Mouse (Mus musculus) intestine, embryonic 15.5 days (tissue): Measurements from ENCODE around the gene Sorcs3. TPM values are rescaled to one million over a fixed set of nuclear protein-coding genes. Genes with fewer than 3 reads are reported as not detected.

Experiments used
- ATAC-seq: fragments of 200-750 bp; cut with Nextera tagmentation; 2 replicates; pipeline ENCODE4 v1.8.0; 2017; ENCODE audit warnings: moderate TSS enrichment, moderate library complexity
- H3K27ac ChIP-seq: fragments of 300-500 bp; sonication (generic); 2 replicates; pipeline ENCODE4 v1.5.1; 2015; ENCODE audit warnings: mild to moderate bottlenecking, inconsistent platforms
- H3K27me3 ChIP-seq: fragments of 300-500 bp; sonication (generic); replicated peaks from 2 replicates; pipeline ENCODE4 v1.6.1; 2015; ENCODE audit warnings: inconsistent platforms
- H3K36me3 ChIP-seq: fragments of 300-500 bp; sonication (generic); 2 replicates; pipeline ENCODE4 v1.6.1; 2015; ENCODE audit warnings: inconsistent platforms
- H3K4me1 ChIP-seq: fragments of 300-500 bp; sonication (generic); replicated peaks from 2 replicates; pipeline ENCODE4 v1.6.1; 2015; ENCODE audit warnings: inconsistent platforms
- H3K4me2 ChIP-seq: fragments of 300-500 bp; sonication (generic); replicated peaks from 2 replicates; pipeline ENCODE4 v1.6.1; 2015; ENCODE audit warnings: mild to moderate bottlenecking, inconsistent platforms
- H3K4me3 ChIP-seq: fragments of 300-500 bp; sonication (generic); replicated peaks from 2 replicates; pipeline ENCODE4 v1.5.1; 2015; ENCODE audit warnings: inconsistent platforms
- H3K9ac ChIP-seq: fragments of 300-500 bp; sonication (generic); 2 replicates; pipeline ENCODE4 v1.6.1; 2015; ENCODE audit warnings: inconsistent platforms
- H3K9me3 ChIP-seq: fragments of 300-500 bp; sonication (generic); 2 replicates; pipeline ENCODE4 v1.6.1; 2016; ENCODE audit warnings: inconsistent platforms
- WGBS: fragments of 180-500 bp; shearing (Covaris S2); methylation state at CpG from one replicate; pipeline ENCODE4 v1.1.7; 2015; 5-methylcytosine and 5-hydroxymethylcytosine counted together
- polyA plus RNA-seq: library from polyadenylated mRNA; unstranded; fragments of >200 nt; fragmentation: Nextera tagmentation; extraction: Ambion mirVana; gene quantifications from 2 replicates; pipeline ENCODE4 v1.2.1, GENCODE M21; 2015

The Sorcs3 gene
- polyA plus RNA-seq, 1 experiment from 2014 or later, result 0.89 TPM

DNA sequence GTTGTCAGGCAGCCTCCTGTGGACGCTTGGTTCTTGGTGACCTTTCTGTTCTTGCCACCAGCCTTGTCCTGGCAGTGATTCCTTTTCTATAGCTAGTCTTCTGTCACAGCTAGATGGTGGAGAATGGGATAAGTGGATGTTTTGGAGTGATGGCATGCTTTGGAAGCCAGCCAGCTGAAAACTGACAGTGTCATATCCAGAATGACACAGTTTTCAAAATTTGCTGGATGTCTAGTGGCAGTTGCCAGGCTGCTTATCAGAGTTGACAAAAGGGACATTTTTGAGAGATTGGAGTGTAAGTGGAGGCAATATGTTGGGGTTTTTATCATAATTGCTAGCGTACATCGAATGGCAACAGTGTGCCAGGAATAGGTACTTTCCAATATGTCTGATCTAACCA is 212.5 kb downstream of the Sorcs3 start:
- Histone ChIP-seq H3K27ac (no peak overlapping the region), H3K36me3 (no peaks in the 10 kb centered on the region), H3K27me3 (no peaks in the 10 kb centered on the region), H3K9ac (no peak overlapping the region), H3K4me1 (no peaks in the 10 kb centered on the region), H3K4me2 (no peak overlapping the region), H3K4me3 (no peak overlapping the region), H3K9me3 (no peaks in the 10 kb centered on the region)
- ATAC-seq, result no peak
- 86% methylated on average over 3 of the region's 3 CpGs for WGBS

- ATAC-seq, result no peak
- no peak overlapping the region for H3K4me3 ChIP-seq
- H3K9me3 ChIP-seq, result no peaks in the 10 kb centered on the region
- no peak overlapping the region for H3K27ac ChIP-seq
- H3K9ac ChIP-seq, result no peak overlapping the region
- 81% methylated on average over 4 of the region's 4 CpGs for WGBS
- no peaks in the 10 kb centered on the region for H3K4me1 ChIP-seq
- H3K27me3 ChIP-seq, result no peaks in the 10 kb centered on the region
- H3K4me2 ChIP-seq, result no peak overlapping the region
- H3K36me3 ChIP-seq, result no peaks in the 10 kb centered on the region
Observed at GRCm38 (mm10) chr19:48429263-48429662, 223.4 kb downstream of the Sorcs3 start.

DNA sequence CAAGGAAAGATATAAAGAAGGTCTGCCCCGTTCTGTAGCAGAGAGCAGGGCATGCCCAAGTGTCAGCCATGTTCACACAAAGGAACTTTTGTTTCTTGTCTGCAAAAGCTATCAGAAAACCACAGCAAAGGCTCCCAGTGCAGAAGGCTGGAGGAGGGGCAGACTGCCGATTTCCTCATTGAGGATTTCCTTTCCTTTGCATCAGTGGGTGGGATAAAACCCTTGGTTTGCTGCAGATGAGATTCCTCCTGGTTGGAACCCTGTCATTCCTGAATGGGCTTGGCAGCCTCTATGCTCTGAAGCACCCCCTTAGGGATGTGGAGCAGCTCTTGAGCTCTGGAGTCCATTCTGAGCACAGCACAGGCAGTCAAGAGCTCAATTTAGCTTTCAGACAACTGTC is 223.9 kb downstream of the Sorcs3 start:
- 43% methylated on average over 2 of the region's 2 CpGs for WGBS
- ATAC-seq, result no peak

GRCm38 (mm10) chr19:48430328-48430727 is 224.5 kb downstream of the Sorcs3 start:
- H3K27ac ChIP-seq, result no peak overlapping the region
- H3K27me3 ChIP-seq, result no peaks in the 10 kb centered on the region
- H3K9me3 ChIP-seq, result no peaks in the 10 kb centered on the region
- no peak overlapping the region for H3K4me2 ChIP-seq
- ATAC-seq, result no peak
- WGBS, result 89% methylated on average over 5 of the region's 5 CpGs
- no peaks in the 10 kb centered on the region for H3K36me3 ChIP-seq
- H3K4me1 ChIP-seq, result no peaks in the 10 kb centered on the region
- no peak overlapping the region for H3K9ac ChIP-seq
- no peak overlapping the region for H3K4me3 ChIP-seq

More for the DNA sequence above, 223.9 kb downstream of the Sorcs3 start:
- no peaks in the 10 kb centered on the region for H3K4me1 ChIP-seq
- no peak overlapping the region for H3K4me2 ChIP-seq
- H3K27ac ChIP-seq, result no peak overlapping the region
- no peaks in the 10 kb centered on the region for H3K36me3 ChIP-seq
- no peaks in the 10 kb centered on the region for H3K9me3 ChIP-seq
- H3K27me3 ChIP-seq, result no peaks in the 10 kb centered on the region
- H3K4me3 ChIP-seq, result no peak overlapping the region
- no peak overlapping the region for H3K9ac ChIP-seq

- Histone ChIP-seq H3K4me2 (no peak overlapping the region), H3K27me3 (no peaks in the 10 kb centered on the region), H3K36me3 (no peaks in the 10 kb centered on the region), H3K9me3 (no peaks in the 10 kb centered on the region), H3K27ac (no peak overlapping the region), H3K4me1 (no peaks in the 10 kb centered on the region), H3K4me3 (no peak overlapping the region), H3K9ac (no peak overlapping the region)
- no peak for ATAC-seq
- WGBS, result 82% methylated on average over 1 of the region's 1 CpGs
Observed at GRCm38 (mm10) chr19:48438450-48438849, 232.6 kb downstream of the Sorcs3 start.

DNA sequence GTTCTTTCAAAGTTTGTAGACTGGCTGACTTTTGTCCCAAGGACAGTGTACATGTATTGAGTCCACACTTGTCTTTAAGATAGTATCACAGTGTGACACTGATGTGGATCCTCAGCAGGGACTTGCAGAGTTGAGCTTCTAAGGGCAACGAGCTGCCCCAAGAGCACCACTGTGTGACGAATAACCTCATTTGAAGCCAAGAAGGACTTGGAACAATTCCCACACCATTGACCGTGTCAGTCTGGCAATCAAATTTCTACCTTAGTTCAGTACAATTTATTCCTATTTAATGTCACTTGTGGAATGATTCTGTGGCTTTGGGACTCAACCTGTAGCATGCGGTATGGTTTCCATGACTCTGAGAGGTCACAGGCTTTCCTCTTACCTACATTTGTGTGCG is 255.3 kb downstream of the Sorcs3 start:
- Histone ChIP-seq H3K36me3 (no peaks in the 10 kb centered on the region), H3K4me2 (no peak overlapping the region), H3K27ac (no peak overlapping the region), H3K9ac (no peak overlapping the region), H3K27me3 (no peaks in the 10 kb centered on the region), H3K4me3 (no peak overlapping the region), H3K4me1 (no peaks in the 10 kb centered on the region), H3K9me3 (no peaks in the 10 kb centered on the region)
- 92% methylated on average over 5 of the region's 5 CpGs for WGBS
- no peak for ATAC-seq

- H3K9ac ChIP-seq, result no peak overlapping the region
- WGBS, result 87% methylated on average over 3 of the region's 3 CpGs
- H3K27me3 ChIP-seq, result no peaks in the 10 kb centered on the region
Observed at GRCm38 (mm10) chr19:48462426-48462825, 256.6 kb downstream of the Sorcs3 start.

DNA sequence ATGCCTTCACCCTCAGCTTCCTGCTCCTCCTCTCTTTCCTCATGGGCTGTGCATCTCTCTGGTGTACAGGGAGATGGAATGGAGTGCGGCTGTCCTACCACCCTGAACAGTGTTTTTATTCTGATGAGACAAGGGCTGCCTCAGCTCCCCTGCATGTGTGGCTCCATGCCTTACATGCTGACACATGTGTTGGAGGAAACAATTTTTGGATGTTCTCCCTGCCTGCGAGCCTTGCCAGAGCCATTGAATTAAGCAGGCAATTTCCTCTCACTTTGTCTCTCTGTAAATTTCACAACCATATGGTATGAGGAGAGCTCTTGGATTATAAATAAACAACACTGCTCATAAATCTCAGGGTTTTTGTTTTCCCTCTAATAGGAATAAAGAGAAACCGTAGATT is 257.7 kb downstream of the Sorcs3 start:
- 46% methylated on average over 3 of the region's 3 CpGs for WGBS
- no peak overlapping the region for H3K27ac ChIP-seq
- no peaks in the 10 kb centered on the region for H3K4me1 ChIP-seq
- H3K36me3 ChIP-seq, result no peaks in the 10 kb centered on the region
- no peak overlapping the region for H3K4me2 ChIP-seq
- no peak overlapping the region for H3K4me3 ChIP-seq
- H3K9me3 ChIP-seq, result no peaks in the 10 kb centered on the region
- no peak for ATAC-seq
- no peaks in the 10 kb centered on the region for H3K27me3 ChIP-seq
- H3K9ac ChIP-seq, result no peak overlapping the region

More at GRCm38 (mm10) chr19:48462426-48462825, 256.6 kb downstream of the Sorcs3 start:
- no peak overlapping the region for H3K4me2 ChIP-seq
- no peak overlapping the region for H3K4me3 ChIP-seq
- H3K9me3 ChIP-seq, result no peaks in the 10 kb centered on the region
- no peak overlapping the region for H3K27ac ChIP-seq
- no peaks in the 10 kb centered on the region for H3K4me1 ChIP-seq
- ATAC-seq, result no peak
- no peaks in the 10 kb centered on the region for H3K36me3 ChIP-seq

- no peak for ATAC-seq
- WGBS, result 63% methylated on average over 4 of the region's 4 CpGs
- no peaks in the 10 kb centered on the region for H3K27me3 ChIP-seq
- H3K27ac ChIP-seq, result no peak overlapping the region
- no peak overlapping the region for H3K4me2 ChIP-seq
- no peaks in the 10 kb centered on the region for H3K36me3 ChIP-seq
- no peak overlapping the region for H3K4me3 ChIP-seq
- H3K9ac ChIP-seq, result no peak overlapping the region
- H3K9me3 ChIP-seq, result no peaks in the 10 kb centered on the region
- H3K4me1 ChIP-seq, result no peaks in the 10 kb centered on the region
Observed at GRCm38 (mm10) chr19:48467471-48467870, 261.6 kb downstream of the Sorcs3 start.

GRCm38 (mm10) chr19:48469791-48470410 is 264.1 kb downstream of the Sorcs3 start:
- WGBS, result 88% methylated on average over 4 of the region's 4 CpGs
- Histone ChIP-seq H3K36me3 (no peaks in the 10 kb centered on the region), H3K4me2 (no peak overlapping the region), H3K27me3 (no peaks in the 10 kb centered on the region), H3K4me3 (no peak overlapping the region), H3K4me1 (no peaks in the 10 kb centered on the region), H3K27ac (no peak overlapping the region), H3K9ac (no peak overlapping the region), H3K9me3 (no peaks in the 10 kb centered on the region)
- no peak for ATAC-seq

GRCm38 (mm10) chr19:48471927-48472326 is 266.1 kb downstream of the Sorcs3 start:
- ATAC-seq, result no peak
- 58% methylated on average over 5 of the region's 5 CpGs for WGBS
- H3K36me3 ChIP-seq, result no peaks in the 10 kb centered on the region

GRCm38 (mm10) chr19:48475784-48476410 is 270.1 kb downstream of the Sorcs3 start:
- no peaks in the 10 kb centered on the region for H3K9me3 ChIP-seq
- H3K4me1 ChIP-seq, result no peaks in the 10 kb centered on the region
- H3K36me3 ChIP-seq, result no peaks in the 10 kb centered on the region
- no peak overlapping the region for H3K27ac ChIP-seq
- no peak overlapping the region for H3K4me2 ChIP-seq
- no peak overlapping the region for H3K9ac ChIP-seq
- no peak overlapping the region for H3K4me3 ChIP-seq
- 68% methylated on average over 6 of the region's 6 CpGs for WGBS
- H3K27me3 ChIP-seq, result no peaks in the 10 kb centered on the region
- ATAC-seq, result no peak

More at GRCm38 (mm10) chr19:48471927-48472326, 266.1 kb downstream of the Sorcs3 start:
- no peak overlapping the region for H3K27ac ChIP-seq
- H3K4me1 ChIP-seq, result no peaks in the 10 kb centered on the region
- no peak overlapping the region for H3K9ac ChIP-seq
- H3K4me3 ChIP-seq, result no peak overlapping the region
- no peaks in the 10 kb centered on the region for H3K9me3 ChIP-seq
- H3K4me2 ChIP-seq, result no peak overlapping the region
- no peaks in the 10 kb centered on the region for H3K27me3 ChIP-seq

DNA sequence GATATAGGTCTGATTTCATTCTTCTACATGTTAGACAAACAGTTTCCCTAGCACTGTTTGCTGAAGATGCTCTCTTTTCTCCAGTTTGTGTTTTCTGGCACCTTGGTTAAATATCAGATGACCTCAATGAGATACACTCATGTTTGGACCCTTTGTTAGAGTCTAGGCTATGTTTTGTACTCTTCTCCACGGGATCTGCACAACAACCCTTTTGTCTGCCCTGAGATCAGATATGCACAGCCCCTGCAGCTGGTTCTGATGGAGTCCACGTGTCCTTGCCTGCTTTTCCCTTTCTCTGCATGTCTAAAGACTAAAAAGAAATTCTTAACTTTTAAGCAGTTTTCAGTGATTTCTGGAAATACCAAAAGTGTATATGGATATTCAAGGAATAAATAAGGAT is 273.0 kb downstream of the Sorcs3 start:
- Histone ChIP-seq H3K27me3 (no peaks in the 10 kb centered on the region), H3K9ac (no peak overlapping the region), H3K9me3 (no peaks in the 10 kb centered on the region), H3K4me1 (no peaks in the 10 kb centered on the region), H3K36me3 (no peaks in the 10 kb centered on the region), H3K4me2 (no peak overlapping the region), H3K4me3 (no peak overlapping the region), H3K27ac (no peak overlapping the region)
- no peak for ATAC-seq
- WGBS, result 57% methylated on average over 2 of the region's 2 CpGs
